Mouse (Mus musculus) cerebellum, postnatal 25 days (tissue): ENCODE measurements around the gene Acta1.
A peak's percentile ranks its signal among the peaks of the same experiment; 100 is the strongest.

ENCODE experiments used
- DNase-seq, 2 experiments: peaks; one replicate each; pipeline ENCODE4 v3.0.0; 2021; ENCODE audit warnings: mixed read lengths in 2 of 2

Acta1 gene

GRCm38 (mm10) chr8:123894502-123895097 lies at the start of gene Acta1:
Gene Acta1, minus strand, starts transcription at chr8:123894751.
- peak in 1 of 2 experiments; percentile 30 for DNase-seq

- DNase-seq: no peak
These were observed 34.5 kb upstream of the Acta1 start for GRCm38 (mm10) chr8:123929026-123929425.

DNA sequence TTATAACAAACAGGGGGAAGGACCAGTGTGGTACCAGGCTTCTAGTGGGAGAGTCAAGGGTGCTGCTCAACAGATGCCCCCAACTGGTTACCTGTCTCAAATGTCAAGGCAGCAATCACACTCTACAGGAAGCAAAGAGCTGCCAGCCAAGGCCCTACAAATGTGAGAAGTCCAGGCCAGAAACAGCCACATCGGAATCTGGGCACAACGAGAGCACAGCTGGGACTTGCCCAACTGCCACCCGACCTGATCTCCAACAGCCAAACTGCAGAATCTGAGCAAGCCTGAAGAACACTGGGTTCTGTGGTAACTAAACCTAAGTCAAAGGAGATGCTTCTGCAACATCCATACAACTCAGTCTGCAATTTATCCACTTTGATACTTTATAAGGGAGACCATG lies 31.1 kb upstream of the Acta1 start:
- no peak for DNase-seq

GRCm38 (mm10) chr8:123924719-123925118 lies 30.2 kb upstream of the Acta1 start:
- DNase-seq: peak; percentile 87 to 91

DNA sequence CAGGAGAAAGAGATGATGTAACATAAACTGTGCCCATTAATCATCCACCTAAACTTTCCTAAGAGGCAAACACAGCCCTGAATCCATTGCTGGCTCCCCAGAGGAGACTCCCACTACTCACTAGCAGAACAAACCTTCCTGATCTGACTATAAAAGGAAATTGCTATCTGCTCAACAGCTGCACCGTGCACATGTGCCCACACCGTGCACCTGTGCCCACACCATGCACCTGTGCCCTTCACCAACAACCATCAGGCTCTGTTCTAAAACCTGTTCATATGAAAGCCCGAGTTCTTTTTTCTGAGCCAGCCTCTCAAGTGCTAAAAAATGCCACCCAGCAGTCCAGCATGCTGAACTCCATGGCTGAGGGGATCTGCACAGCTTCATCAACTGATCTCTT lies 20.1 kb upstream of the Acta1 start:
- DNase-seq: no peak

DNA sequence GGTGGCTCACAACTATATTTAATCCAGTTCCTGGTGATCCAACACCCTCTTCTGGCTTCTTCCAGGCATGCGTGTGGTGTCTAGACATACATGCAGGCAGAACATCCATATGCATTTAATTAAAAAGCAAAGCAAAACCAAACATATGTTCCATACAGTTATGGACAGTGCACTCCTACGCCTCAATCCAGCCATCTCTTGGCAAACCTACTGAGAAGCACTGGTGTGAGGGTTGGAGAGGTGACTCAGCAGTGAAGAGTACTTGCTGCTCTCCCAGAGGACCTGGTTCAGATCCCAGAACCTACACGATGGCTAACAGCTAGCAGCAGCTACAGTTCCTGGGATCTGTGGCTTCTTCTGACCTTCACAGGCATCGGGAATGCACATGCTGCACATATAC lies 17.7 kb upstream of the Acta1 start:
- DNase-seq: no peak

GRCm38 (mm10) chr8:123907604-123908003 lies 13.1 kb upstream of the Acta1 start:
- DNase-seq: no peak

DNA sequence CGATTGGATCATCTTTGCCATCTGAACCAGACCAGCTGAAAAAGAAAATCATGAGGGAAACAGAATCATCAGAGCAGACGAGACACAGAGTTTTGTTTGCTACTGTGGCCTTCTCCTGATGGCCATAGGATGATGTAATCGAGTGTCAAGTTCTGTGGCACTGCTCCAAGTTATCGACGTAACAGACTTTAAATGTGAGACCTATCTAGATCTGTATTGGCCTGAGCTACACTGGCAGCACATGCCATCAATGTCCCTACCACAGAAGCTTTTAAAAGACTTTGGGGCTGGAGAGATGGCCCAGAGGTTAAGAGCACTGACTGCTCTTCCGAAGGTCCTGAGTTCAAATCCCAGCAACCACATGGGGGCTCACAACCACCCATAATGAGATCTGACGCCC lies 8.1 kb upstream of the Acta1 start:
- DNase-seq: no peak

DNA sequence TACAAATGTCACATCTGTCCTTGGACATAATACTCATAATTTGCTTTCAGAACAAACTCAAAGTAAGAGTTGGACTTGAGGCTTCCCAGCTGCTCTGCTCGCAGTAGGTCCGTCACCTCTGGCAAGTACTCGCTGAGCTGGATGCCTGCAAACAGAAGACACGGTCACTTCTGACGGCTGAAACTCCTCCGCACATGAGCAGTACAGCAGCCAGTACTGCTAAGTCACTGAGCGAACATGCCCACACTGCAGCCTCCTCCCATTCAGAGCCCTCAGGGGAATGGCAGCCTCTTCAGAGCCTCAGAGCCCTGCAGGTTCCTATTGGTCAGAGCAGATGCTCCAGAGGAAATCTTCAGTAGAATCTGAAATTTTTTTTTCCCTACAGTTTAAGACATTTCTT lies 4.8 kb upstream of the Acta1 start:
- DNase-seq: no peak

DNA sequence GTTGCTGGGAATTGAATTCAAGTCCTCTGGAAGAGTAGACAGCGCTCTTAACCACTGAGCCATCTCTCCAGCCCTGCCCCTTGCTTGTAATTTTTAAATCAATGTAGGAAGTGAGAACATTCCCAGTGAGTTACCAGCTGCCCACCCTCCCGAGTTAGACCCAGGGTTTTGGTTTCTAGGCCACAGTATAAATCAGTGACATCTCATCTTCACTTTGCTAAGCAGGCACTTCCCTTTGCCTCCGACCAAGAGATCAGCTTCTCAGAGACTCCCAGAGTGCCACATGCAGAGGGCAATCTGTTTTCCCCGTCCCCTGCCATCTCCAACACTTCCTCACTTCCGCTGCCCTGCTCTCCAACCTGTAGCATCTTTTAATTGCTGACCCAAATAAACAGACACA lies 4.0 kb upstream of the Acta1 start:
- peak; percentile 45 to 46 for DNase-seq

GRCm38 (mm10) chr8:123896774-123897173 lies 2.2 kb upstream of the Acta1 start:
- no peak for DNase-seq

- no peak for DNase-seq
These were observed 1.8 kb upstream of the Acta1 start for GRCm38 (mm10) chr8:123896366-123896761.

- DNase-seq: peak; percentile 48 to 64
These were observed 1.3 kb upstream of the Acta1 start for GRCm38 (mm10) chr8:123895680-123896365.

- no peak for DNase-seq
These were observed 679 bp upstream of the Acta1 start for GRCm38 (mm10) chr8:123895230-123895629.

DNA sequence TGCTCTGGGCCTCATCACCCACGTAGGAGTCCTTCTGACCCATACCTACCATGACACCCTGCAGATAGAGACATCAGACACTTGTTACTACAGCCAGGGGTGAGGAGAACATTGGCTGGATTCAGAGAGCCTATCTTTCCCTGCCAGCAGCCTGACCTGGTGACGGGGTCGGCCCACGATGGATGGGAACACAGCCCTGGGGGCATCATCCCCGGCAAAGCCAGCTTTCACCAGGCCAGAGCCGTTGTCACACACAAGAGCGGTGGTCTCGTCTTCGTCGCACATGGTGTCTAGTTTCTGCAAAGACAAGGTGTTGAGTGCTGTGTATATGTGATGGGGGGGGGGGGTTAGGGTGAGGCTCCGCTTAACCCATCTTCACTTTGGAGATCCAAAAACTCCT lies 1.1 kb downstream of the Acta1 start:
- DNase-seq: peak in 1 of 2 experiments; percentile 26

- peak; percentile 65 to 68 for DNase-seq
These were observed 1.9 kb downstream of the Acta1 start for GRCm38 (mm10) chr8:123892586-123893155.

- peak; percentile 93 to 95 for DNase-seq
These were observed 2.5 kb downstream of the Acta1 start for GRCm38 (mm10) chr8:123891883-123892585.

- peak; percentile 84 to 86 for DNase-seq
These were observed 3.3 kb downstream of the Acta1 start for GRCm38 (mm10) chr8:123891271-123891670.

DNA sequence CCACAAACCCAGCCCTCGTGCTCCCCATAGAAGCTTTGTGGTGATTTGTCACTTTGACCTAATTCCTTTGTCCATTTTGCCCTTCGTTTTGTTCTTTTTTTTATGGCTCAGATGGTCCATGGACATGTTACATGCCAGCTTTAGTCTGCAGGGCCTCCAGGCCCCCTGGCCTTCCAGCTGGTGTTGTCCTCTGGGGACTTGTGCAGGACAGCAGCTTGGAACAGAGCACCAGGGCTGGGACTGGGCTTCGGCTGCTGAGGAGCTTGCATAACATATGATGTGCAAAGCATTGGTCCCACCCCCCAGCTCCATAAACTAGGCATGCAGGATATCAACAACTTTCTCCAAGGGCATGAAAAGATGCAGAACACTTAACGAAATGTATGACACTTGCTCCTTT lies 4.8 kb downstream of the Acta1 start:
- DNase-seq: no peak

DNA sequence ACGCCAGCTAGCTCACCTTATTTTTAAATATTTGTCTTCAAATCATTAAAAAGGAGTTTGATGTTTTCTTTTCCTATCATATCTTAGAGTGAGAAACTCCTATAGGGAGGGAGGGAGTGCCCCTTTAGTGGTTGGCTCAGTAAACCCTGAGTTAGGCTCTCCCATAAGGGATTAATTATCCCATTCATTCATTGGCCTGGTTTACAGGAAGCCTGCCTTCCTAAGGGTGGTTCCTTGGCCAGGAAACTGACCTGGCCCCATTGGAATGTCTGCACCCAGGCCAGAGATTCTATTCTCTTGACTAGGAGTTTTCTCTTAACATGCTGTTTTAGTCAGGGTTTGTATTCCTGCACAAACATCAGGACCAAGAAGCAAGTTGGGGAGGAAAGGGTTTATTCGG lies 6.6 kb downstream of the Acta1 start:
- no peak for DNase-seq

GRCm38 (mm10) chr8:123887163-123887562 lies 7.4 kb downstream of the Acta1 start:
- no peak for DNase-seq

GRCm38 (mm10) chr8:123884721-123885565 lies 9.6 kb downstream of the Acta1 start:
- peak; percentile 53 to 66 for DNase-seq

GRCm38 (mm10) chr8:123883094-123883493 lies 11.5 kb downstream of the Acta1 start:
- DNase-seq: no peak
